Mouse (Mus musculus) right cerebral cortex, adult 2 months (tissue): ENCODE data around the gene Ank3.
"Not testable (repeated sequence)": the region's sequence is repeated elsewhere in the genome, so short reads cannot be mapped to it uniquely, and the experiment has no call there.

Experiments used
- DNase-seq, 2 experiments: peaks; one replicate each; pipeline ENCODE4 v3.0.0; 2021 to 2022; ENCODE audit warnings: low spot score in 2 of 2

Ank3 gene

GRCm38 (mm10) chr10:69895606-69896005, 497.0 kb downstream of the Ank3 start:
- DNase-seq = no peak

- DNase-seq = peak; percentile 62 to 63
These were observed 499.4 kb downstream of the Ank3 start for GRCm38 (mm10) chr10:69897927-69898326.

- no peak for DNase-seq
These were observed 500.2 kb downstream of the Ank3 start for GRCm38 (mm10) chr10:69898821-69899220.

- DNase-seq = no peak
These were observed 501.2 kb downstream of the Ank3 start for GRCm38 (mm10) chr10:69899788-69900187.

GRCm38 (mm10) chr10:69902024-69902423, 503.5 kb downstream of the Ank3 start:
- no peak for DNase-seq

- DNase-seq = no peak
These were observed 505.7 kb downstream of the Ank3 start for GRCm38 (mm10) chr10:69904321-69904720.

GRCm38 (mm10) chr10:69907795-69908764, 509.5 kb downstream of the Ank3 start:
- no peak for DNase-seq

GRCm38 (mm10) chr10:69909856-69910255, 511.3 kb downstream of the Ank3 start:
- no peak for DNase-seq

GRCm38 (mm10) chr10:69910304-69910703, 511.7 kb downstream of the Ank3 start:
- DNase-seq = not testable (repeated sequence)

GRCm38 (mm10) chr10:69910726-69911125, 512.2 kb downstream of the Ank3 start:
- DNase-seq = not testable (repeated sequence)

- no peak for DNase-seq
These were observed 517.0 kb downstream of the Ank3 start for GRCm38 (mm10) chr10:69915566-69915965.

- DNase-seq = no peak
These were observed 517.6 kb downstream of the Ank3 start for GRCm38 (mm10) chr10:69916205-69916604.

GRCm38 (mm10) chr10:69916689-69917435, 518.3 kb downstream of the Ank3 start:
- no peak for DNase-seq

GRCm38 (mm10) chr10:69917711-69918110, 519.1 kb downstream of the Ank3 start:
- no peak for DNase-seq

GRCm38 (mm10) chr10:69918461-69919151, 520.0 kb downstream of the Ank3 start:
- DNase-seq = no peak

- no peak for DNase-seq
These were observed 520.5 kb downstream of the Ank3 start for GRCm38 (mm10) chr10:69919152-69919492.

GRCm38 (mm10) chr10:69919746-69920145, 521.2 kb downstream of the Ank3 start:
- no peak for DNase-seq

- no peak for DNase-seq
These were observed 523.5 kb downstream of the Ank3 start for GRCm38 (mm10) chr10:69922076-69922475.

- DNase-seq = no peak
These were observed 525.2 kb downstream of the Ank3 start for GRCm38 (mm10) chr10:69923801-69924200.

GRCm38 (mm10) chr10:69924321-69924720, 525.7 kb downstream of the Ank3 start:
- DNase-seq = no peak

GRCm38 (mm10) chr10:69924845-69925244, 526.3 kb downstream of the Ank3 start:
- no peak for DNase-seq
